Mouse (Mus musculus) thymus, adult 2 months (tissue): Measurements from ENCODE around the gene Kctd15. TPM values are rescaled to one million over a fixed set of nuclear protein-coding genes. Genes with fewer than 3 reads are reported as not detected.

Experiments
- DNase-seq: peaks from one replicate; pipeline ENCODE4 v3.0.0; 2021
- H3K27ac ChIP-seq: fragments of 200-500 bp; 2 replicates; pipeline ENCODE4 v1.5.1; 2012; ENCODE audit warnings: low read length, control low read depth; ENCODE audit not compliant: control insufficient read depth, insufficient read depth
- H3K27me3 ChIP-seq: fragments of 200-500 bp; 2 replicates; pipeline ENCODE4 v1.6.1; 2012; ENCODE audit warnings: mild to moderate bottlenecking, low read length, moderate library complexity, mixed read lengths; ENCODE audit not compliant: control insufficient read depth, insufficient read depth
- H3K36me3 ChIP-seq: fragments of 200-500 bp; 2 replicates; pipeline ENCODE4 v1.6.1; 2012; ENCODE audit warnings: mild to moderate bottlenecking, low read length, moderate library complexity; ENCODE audit not compliant: control insufficient read depth, insufficient read depth
- H3K4me1 ChIP-seq: fragments of 200-500 bp; replicated peaks from 2 replicates; pipeline ENCODE4 v1.6.1; 2012; ENCODE audit warnings: low read length; ENCODE audit not compliant: control insufficient read depth, insufficient read depth
- H3K4me3 ChIP-seq: fragments of 200-500 bp; 2 replicates; pipeline ENCODE4 v1.5.1; 2012; ENCODE audit warnings: mild to moderate bottlenecking, low read length, control low read depth, moderate library complexity; ENCODE audit not compliant: control insufficient read depth, insufficient read depth
- CTCF ChIP-seq: fragments of 200-500 bp; IDR thresholded peaks from 2 replicates; pipeline ENCODE4 v1.5.1; 2012; ENCODE audit warnings: mild to moderate bottlenecking, control low read depth, low read length, moderate library complexity, borderline replicate concordance; ENCODE audit not compliant: control insufficient read depth, poor library complexity, insufficient read depth; ENCODE audit errors: extremely low read depth
- POLR2A ChIP-seq: fragments of 200-500 bp; IDR thresholded peaks from 2 replicates; pipeline ENCODE4 v1.6.1; 2012; ENCODE audit warnings: mild to moderate bottlenecking, low read length, control low read depth, moderate library complexity; ENCODE audit not compliant: control insufficient read depth, poor library complexity, insufficient read depth; ENCODE audit errors: extremely low read depth
- WGBS: fragments of 180-500 bp; shearing (Covaris S2); methylation state at CpG from one replicate; pipeline ENCODE4 v1.1.7; 2018; 5-methylcytosine and 5-hydroxymethylcytosine counted together
- polyA plus RNA-seq: library from polyadenylated mRNA; depleted of rRNA; stranded (reverse); fragments of >200 nt; gene quantifications from 2 replicates; pipeline ENCODE4 v1.2.3, GENCODE M21; 2012; rRNA removed

Kctd15 gene
- 11.9 and 14.2 TPM in 2 replicates for polyA plus RNA-seq

DNA sequence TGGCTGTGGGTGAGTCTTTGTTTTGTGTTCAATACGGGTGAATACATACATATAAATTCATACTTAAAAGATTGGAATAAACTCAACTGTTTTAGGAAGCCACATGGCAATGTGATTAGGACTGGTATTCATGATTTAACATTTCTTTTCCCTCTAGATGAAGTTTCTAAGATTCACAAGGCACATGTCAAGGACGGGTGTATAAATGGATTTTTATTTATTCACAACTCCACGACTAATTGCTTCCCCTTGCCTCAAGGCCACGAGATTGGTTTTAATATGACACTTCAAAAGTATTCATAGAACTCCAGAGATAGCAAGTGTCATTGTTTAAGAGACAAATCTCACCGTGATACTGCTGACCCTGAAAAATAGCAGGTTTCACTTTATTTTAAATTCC lies at the start of gene Kctd15:
Kctd15 (minus strand) TSS at position 101 of the 400 bp plus-strand sequence.
- Histone ChIP-seq H3K36me3 (no peaks in the 10 kb centered on the region), H3K4me1 (no peaks in the 10 kb centered on the region), H3K4me3 (no peak within 1 kb of the TSS), H3K27ac (no peak within 1 kb of the TSS), H3K27me3 (peaks cover 12% of the 10 kb centered on the region)
- WGBS, result 78% methylated on average over 5 of the region's 5 CpGs
- TF ChIP-seq CTCF, result no peak
- no peak for TF ChIP-seq POLR2A
- no peak for DNase-seq

DNA sequence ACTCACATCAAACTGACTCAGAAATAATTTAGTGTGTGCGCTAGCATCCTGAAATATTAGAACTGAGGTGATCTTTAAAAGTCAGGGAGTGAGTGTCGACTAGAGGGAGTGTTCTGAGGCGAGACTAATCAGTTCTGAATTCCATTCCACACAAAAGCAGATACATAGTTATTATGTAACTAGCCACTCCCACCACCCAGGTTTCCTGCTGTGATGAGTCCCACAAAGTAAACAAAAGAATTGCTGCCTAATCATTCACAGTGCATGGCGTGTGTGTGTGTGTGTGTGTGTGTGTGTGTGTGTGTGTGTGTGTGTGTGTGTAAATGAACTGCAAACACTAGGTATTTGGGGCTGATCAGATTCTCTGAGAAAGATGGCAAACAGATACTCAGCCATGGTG lies 47.9 kb upstream of the Kctd15 start:
- no peak overlapping the region for H3K4me3 ChIP-seq
- no peak for DNase-seq
- no peaks in the 10 kb centered on the region for H3K27me3 ChIP-seq
- H3K27ac ChIP-seq, result no peak overlapping the region
- WGBS, result 65% methylated on average over 4 of the region's 4 CpGs
- TF ChIP-seq CTCF, result no peak
- no peak for TF ChIP-seq POLR2A
- no peaks in the 10 kb centered on the region for H3K4me1 ChIP-seq
- no peaks in the 10 kb centered on the region for H3K36me3 ChIP-seq

DNA sequence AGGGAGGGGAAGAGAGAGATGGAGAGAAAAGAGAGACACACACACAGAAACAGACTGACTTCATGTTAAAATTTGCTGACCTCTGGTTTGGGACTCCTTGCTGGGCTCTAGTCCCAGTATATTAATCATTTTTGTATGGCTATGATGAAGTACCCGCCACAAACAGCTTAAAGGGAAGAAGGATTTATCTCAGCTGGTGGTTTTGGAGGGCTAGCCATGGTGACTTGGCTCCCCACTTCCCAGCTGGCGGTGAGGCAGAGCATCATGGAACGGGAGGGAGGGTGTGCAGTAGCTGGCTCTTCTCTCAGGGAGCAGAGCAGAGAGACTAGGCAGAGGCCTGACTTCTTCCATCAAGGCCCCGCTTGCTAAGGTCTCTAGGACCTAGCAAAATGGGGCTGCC lies 46.9 kb upstream of the Kctd15 start:
- Histone ChIP-seq H3K4me3 (no peak overlapping the region), H3K27ac (no peak overlapping the region), H3K4me1 (no peaks in the 10 kb centered on the region), H3K27me3 (no peaks in the 10 kb centered on the region), H3K36me3 (no peaks in the 10 kb centered on the region)
- TF ChIP-seq POLR2A, result no peak
- WGBS, result 71% methylated on average over 4 of the region's 4 CpGs
- DNase-seq, result no peak

DNA sequence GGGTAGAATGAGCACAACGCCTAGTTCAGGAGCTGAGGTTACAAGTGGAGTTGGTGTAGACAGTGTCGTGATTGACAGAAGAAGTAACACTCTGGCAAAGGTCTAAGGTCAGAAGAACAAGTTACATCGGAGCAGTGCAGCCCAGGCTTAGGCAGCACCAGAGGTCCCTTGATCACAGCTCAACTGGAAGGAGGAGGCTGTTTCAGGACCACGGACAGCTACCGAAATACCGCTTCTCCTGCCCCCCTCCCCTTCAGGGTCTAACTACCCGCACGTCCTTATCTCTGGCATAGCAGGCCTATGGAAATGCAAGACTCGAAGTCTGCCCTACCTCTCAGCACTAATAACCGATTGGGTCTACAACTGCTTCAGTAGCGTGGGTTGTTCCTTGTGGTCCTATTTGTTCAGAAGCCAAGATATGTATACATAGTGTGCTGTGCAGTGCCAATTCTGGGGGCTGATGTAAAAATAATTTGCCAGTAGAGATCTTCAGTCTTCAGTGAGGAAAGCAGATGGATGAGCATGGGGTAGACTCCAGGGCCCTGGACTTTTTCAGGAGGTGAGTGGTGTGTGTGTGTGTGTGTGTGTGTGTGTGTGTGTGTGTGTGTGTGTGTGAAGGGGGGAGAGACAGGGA lies 46.3 kb upstream of the Kctd15 start:
- 24% methylated on average over 11 of the region's 11 CpGs for WGBS
- Histone ChIP-seq H3K4me1 (no peaks in the 10 kb centered on the region), H3K4me3 (no peak overlapping the region), H3K36me3 (no peaks in the 10 kb centered on the region), H3K27me3 (no peaks in the 10 kb centered on the region), H3K27ac (no peak overlapping the region)
- DNase-seq, result no peak
- TF ChIP-seq POLR2A (no peak), CTCF (no peak)

DNA sequence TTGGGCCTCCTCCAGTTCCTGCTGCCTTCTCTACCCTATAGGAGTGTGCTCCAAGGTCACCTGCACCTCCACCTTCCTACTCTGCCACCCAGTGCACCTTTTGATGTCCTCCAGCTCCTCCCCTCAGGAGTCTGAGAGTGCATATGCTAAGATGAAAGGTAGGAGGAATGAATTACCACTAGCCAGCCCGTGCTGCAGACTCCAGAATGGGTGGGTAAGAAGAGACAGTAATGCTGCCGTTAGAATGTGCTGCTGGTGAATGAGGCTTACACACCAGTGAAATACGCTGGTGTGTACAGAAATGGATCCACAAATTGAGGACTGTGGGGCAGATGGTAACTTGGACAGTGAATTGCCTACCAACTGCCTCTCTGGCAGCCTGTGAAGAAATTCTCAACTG lies 43.4 kb upstream of the Kctd15 start:
- no peaks in the 10 kb centered on the region for H3K4me1 ChIP-seq
- no peak for TF ChIP-seq POLR2A
- no peak for TF ChIP-seq CTCF
- no peaks in the 10 kb centered on the region for H3K27me3 ChIP-seq
- WGBS, result 69% methylated on average over 3 of the region's 3 CpGs
- H3K36me3 ChIP-seq, result no peaks in the 10 kb centered on the region
- H3K27ac ChIP-seq, result no peak overlapping the region
- H3K4me3 ChIP-seq, result no peak overlapping the region
- DNase-seq, result no peak

DNA sequence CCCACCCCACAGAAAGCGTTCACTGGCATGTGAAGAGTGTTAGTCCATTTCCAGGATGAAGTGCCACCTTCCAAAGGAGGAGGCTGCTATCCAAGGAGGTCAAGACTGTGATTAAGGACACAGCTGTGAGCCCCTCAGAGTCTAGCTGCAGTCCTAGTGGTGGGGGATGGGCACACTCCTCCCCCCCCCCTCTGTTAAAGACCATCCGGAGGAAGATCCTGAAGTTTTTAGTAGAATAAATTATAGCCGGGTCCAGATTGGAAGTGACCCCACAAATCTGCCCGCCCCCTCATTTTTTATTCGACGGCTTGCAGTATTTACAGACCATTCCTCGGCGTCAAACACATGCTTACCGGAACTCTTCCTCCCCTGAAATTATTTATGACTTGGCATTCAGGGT lies 41.7 kb upstream of the Kctd15 start:
- Histone ChIP-seq H3K27me3 (no peaks in the 10 kb centered on the region), H3K36me3 (no peaks in the 10 kb centered on the region), H3K4me1 (no peaks in the 10 kb centered on the region), H3K4me3 (no peak overlapping the region), H3K27ac (no peak overlapping the region)
- no peak for DNase-seq
- 92% methylated on average over 9 of the region's 9 CpGs for WGBS
- no peak for TF ChIP-seq CTCF
- TF ChIP-seq POLR2A, result no peak

DNA sequence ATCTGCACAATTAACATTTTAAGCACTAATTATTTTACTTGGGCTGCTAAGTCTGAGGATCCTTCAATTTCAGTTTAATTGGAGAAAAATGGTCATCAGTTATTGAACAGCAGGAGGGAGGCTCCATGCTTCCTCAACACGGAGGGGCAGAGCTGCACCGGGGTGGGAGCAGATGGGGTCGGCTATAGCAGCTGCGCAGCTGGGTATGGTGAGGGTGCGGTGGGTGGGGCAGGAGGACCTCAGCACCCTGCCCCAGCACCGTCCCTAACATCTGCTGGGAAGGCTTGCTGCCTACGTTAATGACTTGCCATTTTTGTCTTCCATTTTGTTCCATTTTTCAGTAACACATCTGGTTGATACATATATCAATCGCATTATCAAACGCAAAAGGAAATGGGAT lies 39.6 kb upstream of the Kctd15 start:
- DNase-seq, result no peak
- 79% methylated on average over 9 of the region's 9 CpGs for WGBS
- Histone ChIP-seq H3K36me3 (no peaks in the 10 kb centered on the region), H3K4me1 (no peaks in the 10 kb centered on the region), H3K27me3 (no peaks in the 10 kb centered on the region), H3K27ac (no peak overlapping the region), H3K4me3 (no peak overlapping the region)
- TF ChIP-seq POLR2A (no peak), CTCF (no peak)
